Mouse (Mus musculus) gastrocnemius, postnatal 14 days (tissue): ENCODE measurements around the gene Olfr322. TPM values are rescaled to one million over a fixed set of nuclear protein-coding genes. Genes with fewer than 3 reads are reported as not detected.

Source experiments
- DNase-seq: peaks from one replicate; pipeline ENCODE4 v3.0.0; 2021; ENCODE audit warnings: mixed read lengths
- intact Hi-C: fragments of 180-260 bp; cut with DNase I; formaldehyde crosslinking; loops from one replicate; pipeline ENCODE4 v1.15.1; 2025; ENCODE audit warnings: low total_unique reads
- long read RNA-seq, 2 experiments: library from polyadenylated mRNA; stranded (forward); transcript quantifications; one replicate each; pipeline ENCODE4 v2.0.0; 2021
- total RNA-seq, 2 experiments: library from RNA; stranded (reverse); gene quantifications; 2 replicates each; pipeline ENCODE4 v1.2.3; 2021

Gene Olfr322
- total RNA-seq: not detected
- long read RNA-seq, experiment 1: 0 reads
- long read RNA-seq, experiment 2: 0 reads

DNA sequence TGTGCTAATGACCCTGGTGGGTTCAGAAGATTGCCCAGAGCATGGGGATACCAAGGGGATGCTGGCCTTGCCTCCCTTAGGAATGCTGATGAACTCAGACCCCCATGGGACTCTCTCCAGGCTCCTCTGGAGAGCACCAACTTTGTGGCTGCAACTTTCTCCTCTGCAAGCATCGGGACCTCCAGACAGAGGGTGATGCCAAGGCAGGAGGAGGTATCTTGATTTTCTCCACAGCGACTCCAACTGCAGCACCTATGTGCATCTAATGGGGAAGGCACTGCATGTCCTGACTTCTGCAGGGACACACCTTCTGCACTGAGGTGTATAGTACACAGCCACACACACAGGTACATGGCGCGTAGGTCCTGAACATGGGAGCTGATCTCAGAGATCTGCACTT is at the start of gene Olfr322:
TSS of gene Olfr322 (plus strand) at position 187 of the 400 bp plus-strand sequence.
- intact Hi-C loops: no loop called here
- no peak for DNase-seq

- no peak for DNase-seq
- intact Hi-C loops: no loop called here
Observed at GRCm38 (mm10) chr11:58613359-58613758, 45.2 kb upstream of the Olfr322 start.

DNA sequence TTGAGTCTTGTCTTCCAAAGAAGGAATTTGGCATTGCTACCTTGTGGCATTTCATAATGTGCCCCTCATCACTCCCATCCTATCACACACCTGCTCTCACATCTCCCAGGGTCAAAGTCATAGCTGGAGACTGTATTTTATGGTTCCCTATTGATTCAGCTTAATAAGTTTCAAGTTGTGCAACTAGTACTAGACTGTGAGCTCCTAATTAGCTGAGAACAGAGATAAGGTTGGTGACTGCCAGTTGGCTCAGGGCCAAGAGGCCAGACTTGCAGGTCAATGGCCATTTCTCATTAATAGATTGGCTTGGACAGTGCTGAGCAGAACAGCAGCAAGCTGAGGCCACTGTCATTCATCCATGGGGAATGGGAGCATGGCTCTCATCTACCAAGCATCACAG is 44.1 kb upstream of the Olfr322 start:
- DNase-seq: no peak
- intact Hi-C loops: no loop called here

GRCm38 (mm10) chr11:58615975-58616374 is 42.6 kb upstream of the Olfr322 start, which contains the start of gene 2210407C18Rik:
Gene 2210407C18Rik (minus strand): TSS chr11:58616075.
- DNase-seq: no peak
- intact Hi-C loops: no loop called here

DNA sequence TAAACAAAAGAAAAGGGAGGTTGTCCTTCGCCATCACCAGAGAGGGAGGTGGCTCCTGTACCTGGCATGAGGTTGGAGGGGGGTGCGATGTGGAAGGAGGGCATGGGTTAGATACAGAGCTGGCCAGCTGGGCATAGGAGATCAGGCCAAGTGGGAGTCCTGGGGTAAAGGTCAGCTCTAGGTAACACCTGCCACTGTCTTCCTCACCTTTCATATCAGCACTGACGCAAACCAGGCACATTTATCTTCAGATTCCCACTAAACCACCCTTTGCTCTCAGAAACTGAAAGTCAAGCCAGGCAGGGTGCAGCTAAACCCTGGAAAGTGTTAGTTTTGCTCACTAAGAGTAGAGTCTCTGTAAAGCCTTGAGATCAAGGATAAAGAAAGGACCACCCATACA is 40.2 kb upstream of the Olfr322 start:
- DNase-seq: no peak
- intact Hi-C loops: no loop called here

DNA sequence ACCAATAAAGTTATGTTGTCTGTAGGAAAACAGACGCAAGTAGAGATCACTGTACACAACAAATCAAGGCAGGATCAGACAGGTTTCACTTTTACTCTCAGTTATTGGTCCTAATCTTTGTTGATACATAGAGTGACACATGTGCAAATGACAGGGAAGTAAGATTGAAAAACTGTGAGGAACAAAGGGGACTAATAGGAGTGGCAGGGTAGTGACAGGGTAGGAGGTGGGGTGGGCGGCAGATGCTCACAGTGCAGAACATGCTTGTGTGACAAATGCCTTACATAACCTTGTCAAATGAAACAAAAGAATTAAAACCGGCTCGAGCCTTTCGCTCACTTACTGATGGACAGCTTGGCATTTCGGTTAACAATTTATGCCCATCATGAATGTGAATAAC is 39.8 kb upstream of the Olfr322 start:
- intact Hi-C loops: no loop called here
- no peak for DNase-seq

GRCm38 (mm10) chr11:58626146-58626545 is 32.4 kb upstream of the Olfr322 start:
- DNase-seq: no peak
- intact Hi-C loops: no loop called here

GRCm38 (mm10) chr11:58630401-58630800 is 28.2 kb upstream of the Olfr322 start, which contains the start of gene Olfr323:
Gene Olfr323 (minus strand): TSS chr11:58630501.
- no peak for DNase-seq
- intact Hi-C loops: no loop called here

GRCm38 (mm10) chr11:58634878-58635277 is 23.7 kb upstream of the Olfr322 start:
- intact Hi-C loops: loop anchor here (5.0 kb wide), 1 partner anchor 233 kb away; no protein-coding TSS in a partner anchor
- no peak for DNase-seq

DNA sequence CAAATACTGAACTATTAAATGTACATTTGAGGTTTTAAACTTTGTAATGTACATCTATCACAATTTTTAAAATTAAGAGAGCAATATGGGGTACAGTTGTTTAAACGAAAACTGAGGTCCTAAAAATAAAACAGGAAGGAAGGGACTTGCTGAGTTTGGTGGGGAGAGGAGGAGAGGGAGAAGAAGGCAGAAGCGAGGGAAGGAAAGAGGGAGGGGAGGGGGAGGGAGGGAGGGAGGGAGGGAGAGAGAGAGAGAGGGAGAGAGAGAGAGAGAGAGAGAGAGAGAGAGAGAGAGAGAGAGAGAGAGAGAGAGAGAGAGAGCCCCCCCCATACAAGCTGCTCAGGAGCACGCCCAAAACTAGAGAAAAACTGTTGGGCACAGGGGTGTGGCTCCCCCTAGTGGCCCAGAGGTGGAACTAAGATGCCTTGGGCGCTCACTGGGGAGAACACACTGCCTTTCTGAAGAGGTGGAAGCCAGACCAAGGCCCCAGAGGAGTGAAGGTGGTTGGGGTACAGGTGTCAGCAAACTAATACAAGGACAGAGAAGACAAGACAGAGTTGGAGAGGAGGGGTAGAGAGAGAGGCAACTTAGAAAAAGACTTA is 22.1 kb upstream of the Olfr322 start:
- intact Hi-C loops: loop anchor here (5.0 kb wide), 1 partner anchor 234 kb away; no protein-coding TSS in a partner anchor
- peak; percentile 45 for DNase-seq

DNA sequence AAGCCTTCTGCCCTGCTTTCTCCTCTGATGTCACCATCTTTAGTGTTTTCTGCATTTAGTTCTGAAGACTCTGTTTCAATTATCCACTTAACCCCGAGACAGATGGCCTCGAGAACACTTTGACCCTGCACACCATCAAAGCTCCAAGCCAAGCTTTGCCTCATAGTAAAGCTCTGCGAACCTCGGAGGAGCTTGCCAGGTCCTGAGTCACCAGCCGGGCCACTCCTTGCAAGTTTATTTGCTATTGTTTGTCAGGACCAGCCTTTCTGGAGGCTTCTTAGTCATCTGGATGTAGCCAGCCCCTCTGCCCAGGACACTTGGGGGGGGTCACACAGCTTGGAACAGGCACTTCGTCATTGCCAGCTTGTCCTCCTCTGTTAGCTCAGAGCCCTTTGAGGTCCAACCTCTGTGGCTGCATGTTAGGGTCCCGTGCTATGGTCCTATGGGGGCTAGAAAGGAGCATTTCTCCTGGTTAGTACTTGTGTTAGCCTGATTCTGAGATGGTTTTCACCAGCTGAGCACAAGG is 20.3 kb upstream of the Olfr322 start:
- intact Hi-C loops: loop anchor here (5.0 kb wide), 1 partner anchor 236 kb away; no protein-coding TSS in a partner anchor
- DNase-seq: peak; percentile 41

DNA sequence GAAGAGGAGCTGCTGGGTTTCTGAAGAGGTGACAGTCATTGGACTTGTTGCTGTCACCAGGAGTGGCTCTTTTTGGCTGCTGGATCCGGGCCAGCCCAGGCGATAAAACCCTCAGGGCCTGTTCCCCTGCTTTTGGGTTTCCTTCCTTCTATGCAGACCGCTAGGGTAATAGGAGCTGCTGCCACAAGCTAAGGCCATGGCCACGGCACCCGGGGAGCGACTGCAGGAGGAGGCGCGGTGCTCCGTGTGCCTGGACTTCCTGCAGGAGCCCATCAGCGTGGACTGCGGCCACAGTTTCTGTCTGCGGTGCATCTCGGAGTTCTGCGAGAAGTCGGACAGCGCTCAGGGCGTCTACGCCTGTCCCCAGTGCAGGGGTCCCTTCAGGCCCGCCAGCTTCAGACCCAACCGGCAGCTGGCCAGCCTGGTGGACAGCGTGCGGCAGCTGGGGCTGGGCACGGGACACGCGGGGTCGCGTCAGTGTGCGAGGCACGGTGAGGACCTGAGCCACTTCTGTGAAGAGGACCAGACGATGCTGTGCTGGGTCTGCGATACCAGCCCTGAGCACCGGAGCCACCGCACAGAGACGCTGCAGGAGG is 18.2 kb upstream of the Olfr322 start, which contains the start of gene Trim58:
TSS of gene Trim58 (plus strand) at position 194 of the 596 bp plus-strand sequence.
- intact Hi-C loops: no loop called here
- DNase-seq: no peak

GRCm38 (mm10) chr11:58641057-58641456 is 17.5 kb upstream of the Olfr322 start:
- intact Hi-C loops: no loop called here
- no peak for DNase-seq

GRCm38 (mm10) chr11:58641638-58642358 is 16.8 kb upstream of the Olfr322 start:
- intact Hi-C loops: no loop called here
- no peak for DNase-seq

DNA sequence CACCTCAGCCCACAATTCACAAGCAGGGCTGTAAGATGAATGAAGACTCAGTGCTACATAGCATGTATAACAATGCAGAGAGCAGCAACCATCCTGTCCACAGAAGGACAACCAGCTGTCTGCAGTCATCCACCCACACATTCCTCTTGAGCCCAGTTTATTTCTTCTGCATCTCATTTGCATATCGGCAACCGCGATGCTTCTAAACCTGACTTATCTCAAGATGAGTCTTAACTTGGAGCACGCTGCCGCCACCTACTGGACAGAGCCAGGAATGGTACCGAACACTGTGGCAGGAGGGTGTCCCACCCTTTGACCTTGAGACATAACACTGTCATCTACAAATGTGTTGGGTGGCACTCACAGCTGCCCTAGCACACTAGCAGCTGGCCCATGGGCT is 15.2 kb upstream of the Olfr322 start:
- peak; percentile 18 for DNase-seq
- intact Hi-C loops: no loop called here

DNA sequence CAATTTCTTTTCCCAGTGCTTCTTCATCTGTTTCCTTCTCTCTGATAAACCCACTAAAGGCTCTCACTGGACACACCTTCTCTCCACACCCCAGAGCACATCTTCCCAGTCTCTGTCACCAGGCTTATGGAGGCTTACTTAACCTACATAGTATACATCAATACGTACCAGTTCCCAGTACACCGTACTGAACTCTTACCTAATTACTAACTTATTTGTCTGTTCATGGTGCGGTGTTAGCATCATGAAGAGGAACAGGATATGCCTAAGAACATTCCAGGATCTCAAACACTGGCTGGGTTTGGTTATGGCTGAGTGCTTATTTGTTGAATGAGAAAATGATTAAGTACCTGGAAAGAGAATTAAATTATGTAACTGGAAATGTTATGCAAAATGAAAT is 3.4 kb upstream of the Olfr322 start:
- intact Hi-C loops: no loop called here
- no peak for DNase-seq

- DNase-seq: no peak
- intact Hi-C loops: no loop called here
Observed at GRCm38 (mm10) chr11:58669252-58669651, 10.7 kb downstream of the Olfr322 start.

- intact Hi-C loops: no loop called here
- DNase-seq: no peak
Observed at GRCm38 (mm10) chr11:58671825-58672224, 13.2 kb downstream of the Olfr322 start.

DNA sequence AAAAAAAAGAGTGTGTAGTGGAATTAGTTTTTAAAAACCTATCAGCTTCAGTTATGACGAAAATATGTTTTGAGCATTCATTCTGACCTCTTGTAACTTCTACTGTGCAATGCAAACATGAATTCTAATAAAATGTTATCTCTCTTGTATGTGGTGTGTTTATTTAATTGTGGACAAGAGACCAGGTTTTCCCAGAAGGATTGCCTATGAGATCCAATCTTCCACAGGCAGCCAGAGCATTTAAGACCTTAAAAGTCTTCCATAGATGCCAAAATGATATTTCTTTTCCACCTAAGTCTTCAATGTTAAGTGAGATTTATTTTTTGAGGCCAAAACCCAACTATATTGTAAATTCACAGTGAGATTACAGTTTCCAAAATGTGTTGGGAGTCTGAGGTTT is 22.2 kb downstream of the Olfr322 start, which contains the start of gene Olfr320:
TSS of gene Olfr320 (plus strand) at position 301 of the 400 bp plus-strand sequence.
- intact Hi-C loops: no loop called here
- DNase-seq: no peak

DNA sequence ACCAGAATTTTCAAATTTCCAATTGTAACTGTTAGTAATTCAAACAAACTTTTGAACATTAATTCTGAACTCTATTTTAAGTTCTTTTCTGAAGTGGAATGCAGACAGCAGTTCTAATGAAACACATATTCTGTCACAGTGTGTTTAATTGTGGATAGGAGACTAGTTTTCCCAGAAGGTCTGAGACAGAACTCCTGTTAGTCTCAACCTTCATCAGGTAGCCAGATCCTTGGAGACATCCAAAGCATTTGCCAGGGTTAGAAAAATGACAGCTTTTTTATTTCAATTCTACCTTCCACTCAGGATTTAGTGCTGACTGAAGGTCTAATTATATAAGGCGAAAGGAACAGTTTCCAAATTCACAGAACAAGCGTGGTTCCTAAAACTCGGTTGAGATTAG is 40.3 kb downstream of the Olfr322 start, which contains the start of gene Olfr319:
TSS of gene Olfr319 (plus strand) at position 301 of the 400 bp plus-strand sequence.
- intact Hi-C loops: no loop called here

More for the DNA sequence above, 40.3 kb downstream of the Olfr322 start, which contains the start of gene Olfr319:
- DNase-seq: no peak
